Mouse (Mus musculus) adrenal gland, adult 8-10 months (tissue): ENCODE measurements around the gene Zfp36l1. TPM values are rescaled to one million over a fixed set of nuclear protein-coding genes. Genes with fewer than 3 reads are reported as not detected.

Experiments
- DNase-seq: peaks from one replicate; pipeline ENCODE4 v3.0.0; 2022
- total RNA-seq, 4 experiments: library from RNA; stranded (reverse); gene quantifications; 2 replicates each; pipeline ENCODE4 v1.2.4; 2022

Gene Zfp36l1
- total RNA-seq, 4 experiments from 2014 or later: 257 to 328 (median 289) TPM

- no peak for DNase-seq
These were observed 47.8 kb downstream of the Zfp36l1 start for GRCm38 (mm10) chr12:80065049-80065448.

GRCm38 (mm10) chr12:80064306-80064705, 48.5 kb downstream of the Zfp36l1 start:
- no peak for DNase-seq

GRCm38 (mm10) chr12:80063402-80064150, 49.2 kb downstream of the Zfp36l1 start:
- DNase-seq: no peak

- no peak for DNase-seq
These were observed 50.1 kb downstream of the Zfp36l1 start for GRCm38 (mm10) chr12:80062410-80063401.

GRCm38 (mm10) chr12:80061810-80062209, 51.0 kb downstream of the Zfp36l1 start:
- no peak for DNase-seq

GRCm38 (mm10) chr12:80060809-80061208, 52.0 kb downstream of the Zfp36l1 start:
- no peak for DNase-seq

GRCm38 (mm10) chr12:80060338-80060737, 52.5 kb downstream of the Zfp36l1 start:
- DNase-seq: no peak

- DNase-seq: no peak
These were observed 53.0 kb downstream of the Zfp36l1 start for GRCm38 (mm10) chr12:80059773-80060328.

Other genes with a start within 250 kb of the Zfp36l1 start
- gene Actn1, start 147.4 kb upstream of the Zfp36l1 start, total RNA-seq: 10 to 100 TPM; 35.5 to 51.7 (median 44.4) TPM